In genomic region chr10:89873146-89873950, GRCm38 (mm10) we compare ENCODE assay signal across 8 mouse cellular contexts. TPM values are rescaled to one million over a fixed set of nuclear protein-coding genes. Genes with fewer than 3 reads are reported as not detected.
DNase-seq lines count a peak whose midpoint lies in the region; ATAC-seq lines count a peak whose summit lies in the region.

Gene Anks1b (plus strand): TSS chr10:89873509.

- peaks cover 12% of the 10 kb centered on the region for H3K4me1 ChIP-seq in intestine, embryonic 15.5 days (replicated peaks)
- H3K4me1 ChIP-seq in midbrain, embryonic 13.5 days (replicated peaks) = peaks cover 23% of the 10 kb centered on the region

- peak; percentile 70 for ATAC-seq in intestine, embryonic 15.5 days
- ATAC-seq in midbrain, embryonic 13.5 days = peak; percentile 90

- DNase-seq in gastrocnemius, postnatal 10 days = peak; percentile 19
- DNase-seq in gastrocnemius, postnatal 25 days = no peak
- DNase-seq in cerebellum, postnatal 10 days = peak; percentile 88
- peak; percentile 59 to 77 for DNase-seq in frontal cortex, postnatal 10 days (ENCODE audit: low spot score in 2 of 2)
- peak; percentile 78 for DNase-seq in left cerebral cortex, postnatal 4 days
- DNase-seq in telencephalon, adult 2 months (ENCODE audit: low read depth, low spot score) = peak; percentile 41

- peak within 1 kb of the TSS; percentile 36 for H3K9ac ChIP-seq in intestine, embryonic 15.5 days
- H3K9ac ChIP-seq in midbrain, embryonic 13.5 days (replicated peaks) = peak within 1 kb of the TSS; percentile 89

- peak within 1 kb of the TSS; percentile 54 for H3K4me3 ChIP-seq in intestine, embryonic 15.5 days (replicated peaks)
- H3K4me3 ChIP-seq in midbrain, embryonic 13.5 days (replicated peaks) = peak within 1 kb of the TSS; percentile 72

- no peaks in the 10 kb centered on the region for H3K36me3 ChIP-seq in intestine, embryonic 15.5 days
- no peaks in the 10 kb centered on the region for H3K36me3 ChIP-seq in midbrain, embryonic 13.5 days

- H3K27me3 ChIP-seq in intestine, embryonic 15.5 days (replicated peaks) = peaks cover 12% of the 10 kb centered on the region
- H3K27me3 ChIP-seq in midbrain, embryonic 13.5 days = no peaks in the 10 kb centered on the region; the same call in 1 of the 2 replicates

- H3K27ac ChIP-seq in intestine, embryonic 15.5 days = no peak within 1 kb of the TSS
- H3K27ac ChIP-seq in midbrain, embryonic 13.5 days = peak within 1 kb of the TSS; percentile 97

- no peaks in the 10 kb centered on the region for H3K9me3 ChIP-seq in intestine, embryonic 15.5 days
- no peaks in the 10 kb centered on the region for H3K9me3 ChIP-seq in midbrain, embryonic 13.5 days

- peak within 1 kb of the TSS; percentile 99 for H3K4me2 ChIP-seq in intestine, embryonic 15.5 days (replicated peaks)
- peak within 1 kb of the TSS; percentile 79 for H3K4me2 ChIP-seq in midbrain, embryonic 13.5 days (replicated peaks)

- intact Hi-C loops in left cerebral cortex, postnatal 4 days (cut with DNase I) = no loop called here

- WGBS in intestine, embryonic 15.5 days = under 1% methylated on average over 48 of the region's 48 CpGs
- WGBS in midbrain, embryonic 13.5 days = 1% methylated on average over 43 of the region's 48 CpGs

RNA-seq across cellular contexts. Expression of gene Anks1b, which starts in this region (rescaled TPM):
- total RNA-seq in gastrocnemius, postnatal 10 days (2021) = 1 to 10 TPM in 1 of 2 experiments, under 1 TPM in 1; 0.82 to 1.6 TPM
- total RNA-seq in gastrocnemius, postnatal 25 days (2021) = under 1 TPM; 0.16 to 0.36 TPM
- 0.85 and 1.6 TPM in 2 replicates for polyA plus RNA-seq in intestine, embryonic 15.5 days (2015; fragmentation: Nextera tagmentation; extraction: Ambion mirVana)
- total RNA-seq in left cerebral cortex, postnatal 4 days (2021) = 100 to 1,000 TPM; 214 to 231 TPM
- 43.3 and 46.0 TPM in 2 replicates for polyA plus RNA-seq in midbrain, embryonic 13.5 days (2015; fragmentation: Nextera tagmentation; extraction: Ambion mirVana)

Comparison
In these comparisons a context has a peak if more than half of its experiments do, and no peak if none do; other contexts are left out.
1. RNA of gene Anks1b (total RNA-seq): 214 to 231 TPM in left cerebral cortex, postnatal 4 days; 0.82 to 1.6 TPM in gastrocnemius, postnatal 10 days and 0.16 to 0.36 TPM in gastrocnemius, postnatal 25 days; every median in the first group is over 10 times any median in the second.
2. RNA of gene Anks1b (polyA plus RNA-seq): 43.3 to 46.0 TPM in midbrain, embryonic 13.5 days; 0.85 to 1.6 TPM in intestine, embryonic 15.5 days; every median in the first group is over 10 times any median in the second.